Mouse (Mus musculus) CH12.LX (cell line): ENCODE data around the gene Prokr1. TPM values are rescaled to one million over a fixed set of nuclear protein-coding genes. Genes with fewer than 3 reads are reported as not detected.
A peak's percentile ranks its signal among the peaks of the same experiment; 100 is the strongest.

Experiments used
- DNase-seq: peaks from one replicate; pipeline ENCODE4 v3.0.0-alpha.2; 2013; ENCODE audit errors: extremely low read depth
- H3K27ac ChIP-seq: 2 replicates; pipeline ENCODE4 v1.5.1; 2012; ENCODE audit warnings: low read depth, mild to moderate bottlenecking, control low read depth, moderate library complexity; ENCODE audit not compliant: insufficient read depth
- H3K27me3 ChIP-seq: replicated peaks from 2 replicates; pipeline ENCODE3; 2012; ENCODE audit warnings: inconsistent platforms
- H3K36me3 ChIP-seq, 2 experiments: replicated peaks in 1 of 2; 2 replicates each; pipeline versions ENCODE3 to v1.6.1; 2012; ENCODE audit warnings: inconsistent platforms in 1 of 2, low read length in 1 of 2, mild to moderate bottlenecking in 1 of 2, mixed read lengths in 1 of 2, moderate library complexity in 1 of 2; ENCODE audit not compliant: control insufficient read depth in 1 of 2, insufficient read depth in 1 of 2
- H3K4me1 ChIP-seq, 2 experiments: 2 replicates each; pipeline ENCODE4 v1.6.1; 2012; ENCODE audit warnings: inconsistent platforms in 1 of 2, moderate library complexity in 1 of 2; ENCODE audit not compliant: insufficient read depth in 2 of 2, control insufficient read depth in 1 of 2
- H3K4me2 ChIP-seq: 2 replicates; pipeline ENCODE4 v1.6.1; 2012; ENCODE audit warnings: low read depth, mild to moderate bottlenecking, control low read depth; ENCODE audit not compliant: poor library complexity, insufficient read depth, severe bottlenecking
- H3K4me3 ChIP-seq, 3 experiments: fragments of 150-350 bp in 1 of 3; sonication (generic) in 1 of 3; replicated peaks in 1 of 3; 2 replicates each; pipeline versions ENCODE3 to v1.5.1; 2011 to 2012; ENCODE audit warnings: low read depth in 2 of 3, low read length in 2 of 3, mild to moderate bottlenecking in 2 of 3, moderate library complexity in 2 of 3, control low read depth in 1 of 3, improper control_type of control experiment in 1 of 3, inconsistent platforms in 1 of 3, mixed read lengths in 1 of 3; ENCODE audit not compliant: poor library complexity in 1 of 3
- H3K79me2 ChIP-seq: replicated peaks from 2 replicates; pipeline ENCODE4 v1.6.1; 2012; ENCODE audit warnings: mild to moderate bottlenecking, moderate library complexity; ENCODE audit not compliant: control insufficient read depth, poor library complexity, insufficient read depth, severe bottlenecking; ENCODE audit errors: extremely low read depth
- H3K9ac ChIP-seq: 2 replicates; pipeline ENCODE4 v1.6.1; 2012; ENCODE audit warnings: low read depth, mild to moderate bottlenecking, control low read depth, moderate library complexity; ENCODE audit not compliant: insufficient read depth
- H3K9me3 ChIP-seq: replicated peaks from 2 replicates; pipeline ENCODE3; 2012; ENCODE audit warnings: low read length, inconsistent platforms, mixed read lengths
- BHLHE40 ChIP-seq: IDR thresholded peaks from 2 replicates; pipeline ENCODE4 v1.6.1; 2011; ENCODE audit warnings: mild to moderate bottlenecking, low read depth, low read length, improper control_type of control experiment
- CHD1 ChIP-seq: IDR thresholded peaks from 2 replicates; pipeline ENCODE4 v1.6.1; 2012; ENCODE audit warnings: low read depth, low read length, improper control_type of control experiment, inconsistent platforms
- CHD2 ChIP-seq: IDR thresholded peaks from 2 replicates; pipeline ENCODE4 v1.6.1; 2011; ENCODE audit warnings: low read length, improper control_type of control experiment
- CTCF ChIP-seq, 2 experiments: IDR thresholded peaks in 1 of 2; conservative IDR thresholded peaks in 1 of 2; 2 replicates each; pipeline ENCODE4 v1.5.1; 2011 to 2012; ENCODE audit warnings: low read depth in 2 of 2, low read length in 2 of 2, improper control_type of control experiment in 1 of 2, inconsistent platforms in 1 of 2, mild to moderate bottlenecking in 1 of 2, moderate library complexity in 1 of 2
- E2F4 ChIP-seq: IDR thresholded peaks from 2 replicates; pipeline ENCODE4 v1.6.1; 2011; ENCODE audit warnings: low read depth, low read length, improper control_type of control experiment; ENCODE audit not compliant: insufficient replicate concordance
- ELF1 ChIP-seq: IDR thresholded peaks from 2 replicates; pipeline ENCODE4 v1.6.1; 2014; ENCODE audit warnings: low read depth, mild to moderate bottlenecking, inconsistent platforms, low read length, improper control_type of control experiment
- EP300 ChIP-seq: IDR thresholded peaks from 2 replicates; pipeline ENCODE4 v1.6.1; 2011; ENCODE audit warnings: low read length, improper control_type of control experiment
- ETS1 ChIP-seq: conservative IDR thresholded peaks from 2 replicates; pipeline ENCODE4 v1.6.1; 2012; ENCODE audit warnings: low read depth, mild to moderate bottlenecking, inconsistent platforms, low read length, improper control_type of control experiment, moderate library complexity
- HCFC1 ChIP-seq: IDR thresholded peaks from 2 replicates; pipeline ENCODE4 v1.6.1; 2012; ENCODE audit warnings: low read depth, mild to moderate bottlenecking, inconsistent platforms, low read length, improper control_type of control experiment
- IRF4 ChIP-seq: IDR thresholded peaks from 2 replicates; pipeline ENCODE4 v1.6.1; 2014; ENCODE audit warnings: low read depth, mild to moderate bottlenecking, inconsistent platforms, low read length, improper control_type of control experiment
- JUN ChIP-seq: IDR thresholded peaks from 2 replicates; pipeline ENCODE4 v1.6.1; 2011; ENCODE audit warnings: low read depth, mild to moderate bottlenecking, low read length, improper control_type of control experiment, moderate library complexity; ENCODE audit not compliant: insufficient read depth
- JUND ChIP-seq: conservative IDR thresholded peaks from 2 replicates; pipeline ENCODE4 v1.6.1; 2011; ENCODE audit warnings: low read depth, low read length, improper control_type of control experiment
- KAT2A ChIP-seq: IDR thresholded peaks from 2 replicates; pipeline ENCODE4 v1.6.1; 2012; ENCODE audit warnings: low read length, improper control_type of control experiment, inconsistent platforms; ENCODE audit not compliant: insufficient replicate concordance
- MAFK ChIP-seq: IDR thresholded peaks from 2 replicates; pipeline ENCODE4 v1.6.1; 2011; ENCODE audit warnings: low read length, improper control_type of control experiment; ENCODE audit not compliant: insufficient replicate concordance
- MAX ChIP-seq: IDR thresholded peaks from 2 replicates; pipeline ENCODE4 v1.6.1; 2011; ENCODE audit warnings: low read length, improper control_type of control experiment
- MAZ ChIP-seq: IDR thresholded peaks from 2 replicates; pipeline ENCODE4 v1.6.1; 2012; ENCODE audit warnings: low read depth, mild to moderate bottlenecking, inconsistent platforms, low read length, improper control_type of control experiment, moderate library complexity
- MEF2A ChIP-seq: IDR thresholded peaks from 2 replicates; pipeline ENCODE4 v1.6.1; 2014; ENCODE audit warnings: low read depth, mild to moderate bottlenecking, inconsistent platforms, low read length, improper control_type of control experiment, borderline replicate concordance
- MXI1 ChIP-seq: IDR thresholded peaks from 2 replicates; pipeline ENCODE4 v1.6.1; 2011; ENCODE audit warnings: mild to moderate bottlenecking, low read depth, low read length, improper control_type of control experiment
- MYC ChIP-seq: IDR thresholded peaks from 2 replicates; pipeline ENCODE4 v1.6.1; 2011; ENCODE audit warnings: low read depth, mild to moderate bottlenecking, improper control_type of control experiment, low read length
- NRF1 ChIP-seq: IDR thresholded peaks from 2 replicates; pipeline ENCODE4 v1.6.1; 2014; ENCODE audit warnings: low read depth, mild to moderate bottlenecking, inconsistent platforms, low read length, improper control_type of control experiment, moderate library complexity
- PAX5 ChIP-seq: IDR thresholded peaks from 2 replicates; pipeline ENCODE4 v1.6.1; 2012; ENCODE audit warnings: low read length, inconsistent platforms, mixed read lengths
- POLR2A ChIP-seq: IDR thresholded peaks from 2 replicates; pipeline ENCODE4 v1.6.1; 2011; ENCODE audit warnings: low read depth, mild to moderate bottlenecking, improper control_type of control experiment, low read length
- POLR2AphosphoS2 ChIP-seq: IDR thresholded peaks from 2 replicates; pipeline ENCODE4 v1.6.1; 2011; ENCODE audit warnings: low read depth, low read length, improper control_type of control experiment
- RCOR1 ChIP-seq: conservative IDR thresholded peaks from 2 replicates; pipeline ENCODE4 v1.6.1; 2012; ENCODE audit warnings: low read depth, mild to moderate bottlenecking, inconsistent platforms, low read length, improper control_type of control experiment
- TBP ChIP-seq: conservative IDR thresholded peaks from 2 replicates; pipeline ENCODE4 v1.6.1; 2011; ENCODE audit warnings: low read depth, low read length, improper control_type of control experiment
- TCF12 ChIP-seq: IDR thresholded peaks from 2 replicates; pipeline ENCODE4 v1.6.1; 2014; ENCODE audit warnings: low read depth, mild to moderate bottlenecking, inconsistent platforms, low read length, improper control_type of control experiment
- USF1 ChIP-seq: IDR thresholded peaks from 2 replicates; pipeline ENCODE4 v1.6.1; 2014; ENCODE audit warnings: low read depth, mild to moderate bottlenecking, inconsistent platforms, low read length, improper control_type of control experiment
- ZKSCAN1 ChIP-seq: IDR thresholded peaks from 2 replicates; pipeline ENCODE4 v1.6.1; 2012; ENCODE audit warnings: low read depth, inconsistent platforms, low read length, improper control_type of control experiment, borderline replicate concordance
- ZMIZ1 ChIP-seq: IDR thresholded peaks from 2 replicates; pipeline ENCODE4 v1.6.1; 2012; ENCODE audit warnings: low read depth, mild to moderate bottlenecking, inconsistent platforms, low read length, improper control_type of control experiment
- ZNF384 ChIP-seq: IDR thresholded peaks from 2 replicates; pipeline ENCODE4 v1.6.1; 2012; ENCODE audit warnings: low read depth, low read length, improper control_type of control experiment, inconsistent platforms
- dilution Hi-C: fragments of 300-500 bp; cut with MboI; formaldehyde crosslinking; loops from 2 replicates; pipeline ENCODE4 v1.14.3; 2020; ENCODE audit warnings: low sequenced_read_pairs; ENCODE audit not compliant: extremely low pct_unique_long_range_greater_than_20kb, extremely low pct_ligation_motif_present
- in situ Hi-C: fragments of 300-500 bp; cut with MboI; formaldehyde crosslinking; loops from 3 replicates; pipeline ENCODE4 v1.14.3; 2019; ENCODE audit warnings: low sequenced_read_pairs, low pct_ligation_motif_present, low pct_unique_long_range_greater_than_20kb, mixed read lengths
- polyA plus RNA-seq: library from polyadenylated mRNA; unstranded; fragments of >175 nt; gene quantifications from 2 replicates; pipeline ENCODE4 v1.2.1, GENCODE M21; 2012; ENCODE audit warnings: low read depth; ENCODE audit not compliant: insufficient read length
- total RNA-seq, 2 experiments: library from RNA; depleted of rRNA; stranded (reverse); fragments of 300-350 nt in 1 of 2; fragments of >200 nt in 1 of 2; gene quantifications; 2 replicates each; pipeline ENCODE4 v1.2.3; 2012 to 2014

The Prokr1 gene
- total and polyA plus RNA-seq, 3 experiments: 0.08 TPM; not detected in 2

DNA sequence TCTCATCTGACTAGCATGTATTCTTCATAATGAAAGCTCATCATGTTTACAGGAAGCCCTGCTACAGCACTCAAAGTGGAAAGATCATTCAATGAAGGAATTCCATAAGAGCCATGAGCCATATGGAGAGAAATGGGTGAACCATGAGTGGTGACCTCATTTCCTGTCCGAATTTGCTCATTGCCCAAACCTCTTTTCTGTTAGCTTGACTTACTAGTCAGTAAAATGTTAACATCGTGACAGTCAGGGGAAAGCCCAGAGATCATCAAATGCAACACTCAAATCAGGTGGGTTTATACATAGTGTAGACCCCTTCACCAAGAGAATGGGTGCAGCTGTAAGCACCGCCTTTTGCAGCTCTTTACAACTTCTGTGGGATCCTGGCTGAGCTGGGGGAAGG, 36.8 kb downstream of the Prokr1 start:
- H3K9me3 ChIP-seq: no peaks in the 10 kb centered on the region
- no peak overlapping the region; the same call in 1 of the 2 replicates for H3K9ac ChIP-seq
- peak overlapping the region; percentile 80 for H3K4me2 ChIP-seq
- dilution Hi-C loops (no loop called here), in situ Hi-C loops (loop anchor here (25.0 kb wide), 1 partner anchor 391 kb away; no protein-coding TSS in a partner anchor)
- no peak overlapping the region for H3K4me3 ChIP-seq
- TF ChIP-seq MAFK (0 out of 2 replicates have a peak, but pooled peaks have one; percentile 17), JUN (peak; percentile 58), HCFC1 (no peak), ETS1 (0 out of 2 replicates have a peak, but pooled peaks have one; percentile 43), MEF2A (0 out of 2 replicates have a peak, but pooled peaks have one; percentile 10), IRF4 (peak; percentile 51; the same call in 1 of the 2 replicates), TCF12 (no peak), MAZ (peak; percentile 32; the same call in 1 of the 2 replicates), EP300 (peak; percentile 52; the same call in 1 of the 2 replicates), TBP (no peak), USF1 (no peak), KAT2A (no peak), JUND (peak; percentile 61)
- H3K36me3 ChIP-seq: no peaks in the 10 kb centered on the region
- H3K27ac ChIP-seq: no peak overlapping the region
- DNase-seq: no peak
- H3K79me2 ChIP-seq: no peaks in the 10 kb centered on the region
- H3K4me1 ChIP-seq: peaks cover 16 to 55% of the 10 kb centered on the region in 2 experiments; a peak in 3 of 4 replicates
- H3K27me3 ChIP-seq: no peaks in the 10 kb centered on the region

DNA sequence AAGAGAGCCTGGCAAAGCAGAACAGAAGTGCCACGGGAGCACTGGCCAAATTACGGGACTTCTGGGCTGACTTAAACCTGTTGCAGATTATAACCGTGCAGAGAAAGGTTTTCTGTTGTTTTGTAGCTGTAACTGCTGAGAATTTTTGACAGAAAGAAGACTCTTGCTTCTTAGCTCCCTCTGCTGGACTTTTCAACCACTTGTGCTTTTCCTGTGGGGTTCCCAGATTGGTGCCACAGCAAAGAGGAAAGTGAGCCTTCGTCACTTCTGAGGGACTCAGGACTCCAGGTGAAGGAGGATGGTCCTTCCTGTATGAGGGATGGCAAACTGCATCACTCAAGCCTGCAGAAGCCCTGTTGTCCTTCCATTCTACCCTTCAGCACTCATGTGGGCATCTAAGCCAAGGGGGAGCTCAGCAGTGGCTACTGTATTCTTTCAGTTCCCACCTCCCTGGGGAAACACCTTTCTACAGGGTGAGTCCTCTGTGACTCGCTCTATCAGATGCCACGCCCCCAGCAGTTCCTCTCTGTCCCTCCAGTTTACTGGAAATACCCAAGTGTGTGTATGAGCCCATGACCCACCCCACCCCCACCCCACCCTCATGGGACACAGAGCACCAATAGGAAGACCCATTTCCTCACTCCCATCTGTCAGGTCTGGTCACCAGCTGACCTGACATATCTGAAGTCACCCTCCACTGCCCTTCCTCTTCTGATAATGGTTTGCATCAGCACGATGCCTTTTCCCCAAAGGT, 38.3 kb downstream of the Prokr1 start:
- H3K79me2 ChIP-seq: no peaks in the 10 kb centered on the region
- no peaks in the 10 kb centered on the region for H3K9me3 ChIP-seq
- peak overlapping the region; percentile 61; the same call in 1 of the 2 replicates for H3K4me2 ChIP-seq
- H3K9ac ChIP-seq: peak overlapping the region; percentile 46
- H3K36me3 ChIP-seq: no peaks in the 10 kb centered on the region
- in situ Hi-C loops (loop anchor here (25.0 kb wide), 1 partner anchor 390 kb away; no protein-coding TSS in a partner anchor), dilution Hi-C loops (no loop called here)
- H3K4me1 ChIP-seq: peaks cover 16 to 54% of the 10 kb centered on the region in 2 experiments; a peak in 3 of 4 replicates
- no peak overlapping the region for H3K4me3 ChIP-seq
- DNase-seq: peak; percentile 96
- no peaks in the 10 kb centered on the region for H3K27me3 ChIP-seq
- peak overlapping the region; percentile 60 for H3K27ac ChIP-seq
- TF ChIP-seq BHLHE40 (peak; percentile 81), ETS1 (peak; percentile 98), MXI1 (no peak; the same call in 1 of the 2 replicates), KAT2A (no peak), EP300 (peak; percentile 60), E2F4 (no peak), PAX5 (no peak), CTCF (conservative IDR thresholded peaks at IDR 0.05 in 1 of 2, IDR thresholded peaks at IDR 0.05 in 1 of 2; ENCODE audit: low read depth in 2 of 2, low read length in 2 of 2) (peak; percentile 39 to 80; a peak in 3 of 4 replicates), JUN (no peak), NRF1 (no peak), CHD1 (no peak), TBP (no peak), CHD2 (peak; percentile 78; the same call in 1 of the 2 replicates), HCFC1 (no peak), ZNF384 (no peak), RCOR1 (no peak), ELF1 (peak; percentile 57), ZMIZ1 (no peak), MAFK (0 out of 2 replicates have a peak, but pooled peaks have one; percentile 36), POLR2A (no peak), MYC (0 out of 2 replicates have a peak, but pooled peaks have one; percentile 13), ZKSCAN1 (no peak), POLR2AphosphoS2 (no peak), MAX (0 out of 2 replicates have a peak, but pooled peaks have one; percentile 23)
